Mouse (Mus musculus) ES-Bruce4 (cell line): Measurements from ENCODE around the gene Myo5c. TPM values are rescaled to one million over a fixed set of nuclear protein-coding genes. Genes with fewer than 3 reads are reported as not detected.
A peak's percentile ranks its signal among the peaks of the same experiment; 100 is the strongest.

Experiments used
- H3K27ac ChIP-seq: 2 replicates; pipeline ENCODE4 v1.5.1; 2012; ENCODE audit warnings: low read length, inconsistent platforms; ENCODE audit not compliant: insufficient read depth
- H3K27me3 ChIP-seq: 2 replicates; pipeline ENCODE4 v1.6.1; 2012; ENCODE audit warnings: mild to moderate bottlenecking, low read length, inconsistent platforms; ENCODE audit not compliant: control insufficient read depth, poor library complexity, insufficient read depth, severe bottlenecking
- H3K36me3 ChIP-seq: 2 replicates; pipeline ENCODE4 v1.6.1; 2012; ENCODE audit warnings: inconsistent platforms, mild to moderate bottlenecking, low read length, moderate library complexity; ENCODE audit not compliant: control insufficient read depth, poor library complexity, insufficient read depth, severe bottlenecking
- H3K4me1 ChIP-seq: one replicate; pipeline ENCODE4 v1.8.1; 2011; ENCODE audit warnings: low read length; ENCODE audit not compliant: control insufficient read depth, insufficient read depth
- H3K4me3 ChIP-seq: 2 replicates; pipeline ENCODE4 v1.5.1; 2011; ENCODE audit warnings: low read depth, mild to moderate bottlenecking, low read length
- H3K9ac ChIP-seq: 2 replicates; pipeline ENCODE4 v1.6.1; 2012; ENCODE audit warnings: low read depth, mild to moderate bottlenecking, inconsistent platforms; ENCODE audit not compliant: poor library complexity, severe bottlenecking
- H3K9me3 ChIP-seq: replicated peaks from 2 replicates; pipeline ENCODE4 v1.6.1; 2012; ENCODE audit warnings: mild to moderate bottlenecking, low read length, inconsistent platforms; ENCODE audit not compliant: control insufficient read depth, poor library complexity, insufficient read depth, severe bottlenecking
- CTCF ChIP-seq: IDR thresholded peaks from one replicate; pipeline ENCODE4 v1.8.1; 2011; ENCODE audit warnings: low read depth, low read length
- EP300 ChIP-seq: IDR thresholded peaks from 2 replicates; pipeline ENCODE4 v1.6.1; 2011; ENCODE audit warnings: low read depth, low read length; ENCODE audit not compliant: insufficient read depth
- POLR2A ChIP-seq: IDR thresholded peaks from one replicate; pipeline ENCODE4 v1.8.1; 2011; ENCODE audit warnings: low read length; ENCODE audit not compliant: insufficient read depth
- polyA plus RNA-seq: library from polyadenylated mRNA; stranded (reverse); fragments of >200 nt; gene quantifications from 2 replicates; pipeline ENCODE4 v1.2.4, GENCODE M21; 2011; ENCODE audit warnings: low read depth; ENCODE audit not compliant: missing spikeins, insufficient read depth, insufficient read length

Gene Myo5c
- polyA plus RNA-seq, 1 experiment: 8.8 TPM

GRCm38 (mm10) chr9:75221420-75222287 is 10.2 kb upstream of the Myo5c start:
- H3K4me3 ChIP-seq: no peak overlapping the region
- no peak overlapping the region for H3K9ac ChIP-seq
- no peaks in the 10 kb centered on the region; the same call in 1 of the 2 replicates for H3K36me3 ChIP-seq
- no peaks in the 10 kb centered on the region for H3K27me3 ChIP-seq
- no peak for TF ChIP-seq EP300
- TF ChIP-seq POLR2A: no peak
- TF ChIP-seq CTCF: no peak
- no peak overlapping the region for H3K27ac ChIP-seq
- H3K9me3 ChIP-seq: no peaks in the 10 kb centered on the region
- H3K4me1 ChIP-seq: no peaks in the 10 kb centered on the region

- Histone ChIP-seq H3K27ac (no peak overlapping the region), H3K36me3 (no peaks in the 10 kb centered on the region), H3K27me3 (no peaks in the 10 kb centered on the region), H3K9me3 (no peaks in the 10 kb centered on the region), H3K4me1 (peaks cover 5% of the 10 kb centered on the region), H3K9ac (no peak overlapping the region), H3K4me3 (no peak overlapping the region)
- TF ChIP-seq CTCF (no peak), POLR2A (no peak), EP300 (no peak)
These were observed 1.0 kb downstream of the Myo5c start for GRCm38 (mm10) chr9:75232860-75233259.

GRCm38 (mm10) chr9:75234271-75234741 is 2.5 kb downstream of the Myo5c start:
- Histone ChIP-seq H3K27me3 (no peaks in the 10 kb centered on the region), H3K9ac (no peak overlapping the region), H3K4me3 (peak overlapping the region; percentile 31), H3K36me3 (no peaks in the 10 kb centered on the region), H3K9me3 (no peaks in the 10 kb centered on the region), H3K4me1 (peaks cover 5% of the 10 kb centered on the region), H3K27ac (no peak overlapping the region)
- TF ChIP-seq POLR2A: no peak
- TF ChIP-seq EP300: no peak
- no peak for TF ChIP-seq CTCF

- Histone ChIP-seq H3K4me1 (peaks cover 5% of the 10 kb centered on the region), H3K9ac (no peak overlapping the region), H3K9me3 (no peaks in the 10 kb centered on the region), H3K27me3 (no peaks in the 10 kb centered on the region), H3K36me3 (no peaks in the 10 kb centered on the region), H3K27ac (no peak overlapping the region), H3K4me3 (no peak overlapping the region)
- no peak for TF ChIP-seq CTCF
- TF ChIP-seq EP300: no peak
- TF ChIP-seq POLR2A: no peak
These were observed 3.3 kb downstream of the Myo5c start for GRCm38 (mm10) chr9:75234983-75235627.

GRCm38 (mm10) chr9:75235696-75236095 is 3.9 kb downstream of the Myo5c start:
- H3K27me3 ChIP-seq: no peaks in the 10 kb centered on the region
- H3K9ac ChIP-seq: no peak overlapping the region
- H3K4me1 ChIP-seq: peaks cover 5% of the 10 kb centered on the region
- TF ChIP-seq POLR2A: no peak
- no peak for TF ChIP-seq CTCF
- TF ChIP-seq EP300: no peak
- no peak overlapping the region for H3K27ac ChIP-seq
- no peaks in the 10 kb centered on the region for H3K9me3 ChIP-seq
- no peaks in the 10 kb centered on the region for H3K36me3 ChIP-seq
- H3K4me3 ChIP-seq: no peak overlapping the region
